Mouse (Mus musculus): ENCODE data around the gene Mark4.

Gene Mark4

DNA sequence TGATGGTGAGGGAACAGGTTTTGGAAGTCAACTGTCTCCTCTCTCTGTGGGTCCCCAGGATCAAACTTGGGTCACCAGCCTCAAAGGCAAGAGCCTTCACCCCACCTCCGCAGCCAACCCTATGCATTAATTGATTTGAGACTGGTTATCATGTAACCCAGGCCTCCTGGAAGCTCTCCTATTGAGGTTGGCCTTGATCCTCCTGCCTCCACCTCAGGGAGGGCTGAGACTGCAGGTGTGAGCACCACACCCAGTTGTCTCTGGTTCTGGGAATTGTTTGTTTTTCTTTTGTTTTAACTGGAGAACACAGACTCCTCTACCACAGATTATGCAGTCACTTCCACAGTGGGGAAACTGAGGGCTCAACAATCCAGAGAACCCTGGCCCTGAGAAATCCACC lies 1.9 kb upstream of the Mark4 start:
- TF ChIP-seq GATA4 (IDR thresholded peaks at IDR 0.05; ENCODE audit: insufficient replicate concordance, low read length), result no peak

GRCm38 (mm10) chr7:19459144-19459870 lies 686 bp upstream of the Mark4 start:
- no peak for TF ChIP-seq GATA4 (IDR thresholded peaks at IDR 0.05; ENCODE audit: insufficient replicate concordance, low read length)

- TF ChIP-seq GATA4 (IDR thresholded peaks at IDR 0.05; ENCODE audit: insufficient replicate concordance, low read length), result no peak
These were observed 542 bp downstream of the Mark4 start for GRCm38 (mm10) chr7:19458072-19458486.

DNA sequence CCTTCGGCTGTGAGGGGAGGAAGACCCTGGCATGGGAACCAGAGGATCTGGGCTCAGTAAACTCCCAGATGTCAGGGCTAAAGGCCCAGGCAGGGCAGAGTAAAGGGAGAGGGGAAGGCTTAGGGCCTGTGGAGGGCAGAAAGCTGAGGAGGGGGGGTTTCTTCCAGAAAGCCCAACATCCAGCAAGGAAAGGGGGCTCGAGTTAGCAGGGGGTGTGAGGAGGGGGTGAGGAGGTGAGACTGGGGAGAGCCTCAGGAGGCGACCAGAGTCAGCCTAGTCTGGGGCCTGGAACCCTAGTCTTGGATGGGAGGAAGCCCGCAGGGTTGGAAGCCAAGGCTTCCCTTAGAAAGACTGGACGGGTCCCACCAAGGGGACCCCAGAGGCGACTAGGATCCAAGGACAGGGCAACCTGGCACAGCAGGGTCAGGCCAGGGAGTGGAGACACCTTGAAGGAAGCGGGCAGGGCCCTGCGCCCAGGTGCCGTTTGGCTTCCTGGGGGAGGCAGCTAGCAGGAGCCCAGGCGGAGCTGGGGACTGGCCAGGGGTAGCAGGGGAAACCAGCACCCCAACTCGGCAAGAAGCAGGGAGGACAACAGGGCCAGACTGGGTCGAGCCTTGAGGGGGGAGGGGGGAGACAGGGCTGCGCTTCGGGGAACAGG lies 1.1 kb downstream of the Mark4 start:
- TF ChIP-seq GATA4 (IDR thresholded peaks at IDR 0.05; ENCODE audit: insufficient replicate concordance, low read length), result no peak

DNA sequence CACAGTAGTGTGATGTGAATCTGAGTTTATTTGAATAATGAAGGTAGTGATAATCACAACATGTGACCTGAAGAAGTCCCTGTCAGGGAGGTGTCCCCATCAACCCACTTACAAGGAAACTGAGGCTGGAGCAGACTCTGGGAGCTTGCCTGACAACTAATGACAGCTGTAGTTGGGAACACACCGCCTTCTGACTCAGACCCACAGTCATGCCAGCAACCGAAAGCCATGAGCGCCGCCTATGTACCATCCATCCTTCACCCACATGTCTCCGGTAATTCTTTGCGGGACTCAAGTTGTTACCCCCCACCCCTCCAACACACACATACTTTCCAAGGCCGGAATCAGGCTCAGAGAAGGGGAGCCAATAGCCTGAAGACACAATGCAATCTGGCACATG lies 2.0 kb downstream of the Mark4 start:
- no peak for TF ChIP-seq GATA4 (IDR thresholded peaks at IDR 0.05; ENCODE audit: insufficient replicate concordance, low read length)

DNA sequence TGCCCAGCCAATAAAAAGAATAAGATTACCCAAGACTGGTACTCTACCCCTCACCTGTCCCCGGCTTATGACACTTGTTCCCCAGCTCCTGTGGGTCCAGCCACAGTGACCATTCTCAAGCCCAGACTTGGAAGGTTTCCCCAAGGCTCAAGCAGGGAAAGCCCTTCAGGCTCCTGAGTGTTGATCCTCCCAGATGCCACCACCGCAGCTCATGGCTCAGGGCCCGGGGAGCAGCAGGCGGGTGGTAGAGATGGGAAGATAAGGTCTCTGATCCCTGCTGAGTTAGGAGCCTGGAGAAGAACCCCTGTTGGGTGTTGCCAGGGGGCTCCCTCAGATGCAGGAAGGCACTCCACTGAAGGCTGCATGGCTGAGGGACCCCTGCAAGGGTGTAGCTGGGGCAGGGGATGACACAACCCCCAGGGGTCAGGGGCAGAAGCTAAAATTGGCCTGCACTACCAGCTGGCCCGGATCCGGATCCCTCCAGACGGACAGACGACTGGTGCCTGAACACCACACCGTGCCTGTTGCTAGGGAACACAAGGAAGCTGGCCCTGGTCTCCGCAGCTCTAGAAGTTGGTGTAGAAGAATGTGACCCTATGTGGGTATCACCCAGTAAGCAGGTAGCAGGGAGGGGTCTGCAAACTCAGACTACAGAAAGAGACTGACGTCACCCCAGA lies 2.7 kb downstream of the Mark4 start:
- TF ChIP-seq GATA4 (IDR thresholded peaks at IDR 0.05; ENCODE audit: insufficient replicate concordance, low read length), result no peak

GRCm38 (mm10) chr7:19455186-19455585 lies 3.4 kb downstream of the Mark4 start:
- no peak for TF ChIP-seq GATA4 (IDR thresholded peaks at IDR 0.05; ENCODE audit: insufficient replicate concordance, low read length)

DNA sequence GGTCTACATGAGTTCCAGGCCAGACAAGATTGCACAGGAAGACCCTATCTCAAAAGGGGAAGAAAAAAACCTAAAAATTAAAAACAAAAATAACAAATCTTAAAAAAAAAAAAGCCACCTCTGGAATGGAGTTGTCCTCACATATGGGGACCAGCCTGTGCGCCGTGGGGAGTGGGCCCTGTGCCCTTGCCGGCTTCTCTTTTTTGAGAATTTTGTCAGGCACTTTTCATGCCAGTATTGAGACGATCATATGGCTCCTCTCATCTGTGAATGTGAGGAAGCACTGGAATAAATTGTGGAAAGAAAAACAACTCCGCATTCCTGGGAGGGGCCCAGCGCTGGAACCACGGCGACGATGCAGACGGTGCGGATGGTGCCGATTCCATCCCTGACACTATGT lies 9.5 kb downstream of the Mark4 start:
- no peak for TF ChIP-seq GATA4 (IDR thresholded peaks at IDR 0.05; ENCODE audit: insufficient replicate concordance, low read length)

- no peak for TF ChIP-seq GATA4 (IDR thresholded peaks at IDR 0.05; ENCODE audit: insufficient replicate concordance, low read length)
These were observed 10.9 kb downstream of the Mark4 start for GRCm38 (mm10) chr7:19447689-19448088.

DNA sequence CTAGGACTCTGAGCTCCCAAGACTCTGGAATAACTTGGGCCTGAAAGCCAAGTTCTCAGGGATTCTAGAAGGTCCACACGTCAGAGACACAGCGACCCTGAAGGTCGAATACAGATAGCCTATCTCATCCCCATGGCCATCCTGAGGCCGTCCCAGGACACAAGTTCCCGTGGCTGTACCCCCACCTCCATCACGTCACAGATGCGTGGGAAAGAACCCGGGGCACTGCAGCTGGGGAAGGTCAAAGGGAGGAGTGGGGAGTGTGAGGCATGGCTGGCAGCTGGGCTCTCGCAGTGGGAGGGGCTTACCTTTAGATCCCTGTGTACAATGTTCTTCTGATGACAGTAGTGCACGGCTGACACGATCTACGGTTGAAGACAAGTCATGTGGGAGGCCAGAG lies 13.8 kb downstream of the Mark4 start:
- no peak for TF ChIP-seq GATA4 (IDR thresholded peaks at IDR 0.05; ENCODE audit: insufficient replicate concordance, low read length)

DNA sequence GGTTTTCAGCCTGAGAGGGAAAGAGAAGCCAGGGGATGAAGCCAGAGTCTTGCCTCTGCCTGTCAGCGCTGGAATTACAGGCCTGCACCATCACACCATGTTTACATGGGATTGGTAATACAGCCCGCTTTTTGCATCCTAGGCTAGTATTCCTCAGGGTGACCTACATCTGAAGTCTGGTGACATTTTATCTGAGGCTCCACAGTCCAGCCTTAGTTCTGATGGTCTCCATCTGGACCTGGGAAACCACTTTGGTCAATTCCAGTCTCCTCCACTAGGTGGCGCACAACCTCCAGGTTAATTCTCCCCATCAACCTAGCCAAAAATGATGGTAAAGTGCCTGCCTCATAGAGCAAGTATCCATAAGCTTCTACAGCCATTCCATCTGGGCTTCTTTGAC lies 15.3 kb downstream of the Mark4 start:
- no peak for TF ChIP-seq GATA4 (IDR thresholded peaks at IDR 0.05; ENCODE audit: insufficient replicate concordance, low read length)

DNA sequence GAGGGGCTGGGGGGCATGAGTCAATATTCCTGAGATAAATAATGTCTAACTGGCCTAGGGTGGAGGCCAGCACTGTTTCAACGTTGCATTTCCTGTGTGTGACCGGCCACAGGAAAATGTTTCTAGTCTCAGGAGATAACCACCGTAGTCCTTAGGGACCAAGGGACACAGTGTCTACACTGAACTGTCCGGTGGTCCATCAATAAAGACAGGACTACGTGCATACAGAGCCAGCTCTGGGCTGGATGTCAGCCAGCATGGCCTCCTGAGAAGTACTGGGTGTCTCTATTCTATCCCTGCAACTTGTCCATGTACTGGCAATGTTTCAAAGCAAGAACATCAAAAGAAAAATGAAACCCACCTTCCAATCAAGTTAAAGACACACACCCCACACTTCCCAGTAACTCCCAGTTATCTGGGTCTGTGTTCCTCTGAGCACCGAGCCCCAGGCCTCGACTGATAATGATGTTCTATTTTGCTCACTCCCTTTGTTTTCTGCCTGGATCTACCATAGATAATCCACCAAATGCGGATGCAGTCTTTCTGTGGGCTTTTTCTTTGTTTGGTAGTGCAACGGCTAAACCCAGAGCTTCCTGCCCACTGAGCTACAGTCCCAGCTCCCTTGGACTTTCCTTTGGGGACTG lies 17.1 kb downstream of the Mark4 start:
- TF ChIP-seq GATA4 (IDR thresholded peaks at IDR 0.05; ENCODE audit: insufficient replicate concordance, low read length), result peak; percentile 95

- no peak for TF ChIP-seq GATA4 (IDR thresholded peaks at IDR 0.05; ENCODE audit: insufficient replicate concordance, low read length)
These were observed 21.6 kb downstream of the Mark4 start for GRCm38 (mm10) chr7:19437048-19437447.

GRCm38 (mm10) chr7:19436276-19436675 lies 22.3 kb downstream of the Mark4 start:
- TF ChIP-seq GATA4 (IDR thresholded peaks at IDR 0.05; ENCODE audit: insufficient replicate concordance, low read length), result no peak

- TF ChIP-seq GATA4 (IDR thresholded peaks at IDR 0.05; ENCODE audit: insufficient replicate concordance, low read length), result no peak
These were observed 26.1 kb downstream of the Mark4 start for GRCm38 (mm10) chr7:19432475-19432874.

DNA sequence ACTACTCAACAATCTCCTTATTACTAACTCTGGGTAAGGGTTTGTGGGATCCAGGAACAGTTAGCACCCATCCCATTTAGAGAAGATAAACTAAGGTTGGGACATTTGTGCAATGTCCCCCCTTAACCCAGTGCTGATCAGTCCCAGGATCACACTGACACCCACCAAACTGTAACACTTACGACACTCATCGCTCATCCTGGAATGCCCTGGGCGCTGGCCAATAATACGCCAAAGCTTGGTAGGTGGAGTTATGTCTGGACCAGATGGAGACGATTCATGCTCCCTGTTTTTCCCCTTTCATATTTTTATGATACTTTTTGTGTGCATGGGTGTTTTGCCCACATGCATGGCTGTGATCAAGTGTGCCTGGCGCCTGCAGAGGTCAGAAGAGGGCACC lies 28.2 kb downstream of the Mark4 start:
- no peak for TF ChIP-seq GATA4 (IDR thresholded peaks at IDR 0.05; ENCODE audit: insufficient replicate concordance, low read length)

All from liver, adult (tissue).